Mouse (Mus musculus) frontal cortex, adult 2 months (tissue): ENCODE results near the gene Tesk2. TPM values are rescaled to one million over a fixed set of nuclear protein-coding genes. Genes with fewer than 3 reads are reported as not detected.

ENCODE experiments used
- DNase-seq, 2 experiments: peaks; one replicate each; pipeline ENCODE4 v3.0.0; 2022; ENCODE audit warnings: low spot score in 1 of 2; ENCODE audit errors: extremely low spot score in 1 of 2
- polyA plus RNA-seq: library from polyadenylated mRNA; depleted of rRNA; stranded (reverse); fragments of >200 nt; gene quantifications from 2 replicates; pipeline ENCODE4 v1.2.3, GENCODE M21; 2012

The Tesk2 gene
- polyA plus RNA-seq, 1 experiment, result 5.9 TPM

GRCm38 (mm10) chr4:116710154-116710553, 10.6 kb upstream of the Tesk2 start:
- DNase-seq, result no peak

DNA sequence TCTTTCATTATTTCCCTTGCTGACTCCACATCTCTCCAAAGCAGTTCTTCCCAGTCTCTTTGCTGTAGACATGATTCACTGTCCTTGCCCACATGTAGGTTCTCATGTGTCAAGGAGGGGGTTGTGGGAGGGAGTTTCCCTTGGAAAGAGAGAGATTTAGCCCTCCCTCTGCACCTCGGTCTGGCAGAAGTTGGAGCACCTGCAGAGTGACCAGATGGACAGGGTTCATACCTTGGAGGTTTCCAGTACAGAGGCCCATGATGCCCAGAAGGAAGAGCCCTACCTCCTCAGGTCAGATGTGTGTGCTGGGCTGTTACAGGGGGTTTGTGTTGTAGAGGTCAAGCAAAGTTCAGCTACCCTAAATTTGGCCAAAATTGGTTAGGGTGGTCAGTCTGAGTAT, 8.2 kb upstream of the Tesk2 start:
- no peak for DNase-seq

GRCm38 (mm10) chr4:116719396-116719795, 1.4 kb upstream of the Tesk2 start:
- DNase-seq, result peak; percentile 43 to 87

DNA sequence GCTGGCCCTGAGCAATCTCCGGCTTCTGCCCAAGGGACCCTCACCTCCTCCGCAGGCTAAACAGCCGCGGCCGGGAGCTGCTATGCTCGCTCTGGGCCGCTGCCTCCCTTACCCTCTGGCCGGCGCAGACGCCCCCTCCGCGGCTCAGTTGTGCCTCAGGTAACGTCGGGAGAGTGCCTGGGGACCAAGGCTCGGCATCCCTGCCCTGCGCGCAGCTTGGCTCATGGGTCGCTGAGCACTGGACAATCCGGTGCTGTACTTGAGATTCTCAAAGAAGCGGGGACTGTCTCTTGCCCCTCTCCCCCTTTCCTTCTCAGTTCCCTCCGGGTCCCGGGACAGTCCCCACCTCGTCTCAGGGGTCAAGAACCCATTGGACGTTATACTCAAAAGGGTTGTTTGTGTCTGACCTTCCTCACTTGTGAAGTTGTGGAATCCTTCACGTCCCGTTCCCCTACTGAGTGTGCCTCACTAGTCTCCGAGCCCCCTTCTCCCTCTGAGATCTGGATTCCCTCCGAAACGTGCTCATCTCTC, 415 bp downstream of the Tesk2 start:
- no peak for DNase-seq

- DNase-seq, result no peak
Observed at GRCm38 (mm10) chr4:116722230-116722629, 1.5 kb downstream of the Tesk2 start.

GRCm38 (mm10) chr4:116725444-116725843, 4.7 kb downstream of the Tesk2 start:
- DNase-seq, result no peak

DNA sequence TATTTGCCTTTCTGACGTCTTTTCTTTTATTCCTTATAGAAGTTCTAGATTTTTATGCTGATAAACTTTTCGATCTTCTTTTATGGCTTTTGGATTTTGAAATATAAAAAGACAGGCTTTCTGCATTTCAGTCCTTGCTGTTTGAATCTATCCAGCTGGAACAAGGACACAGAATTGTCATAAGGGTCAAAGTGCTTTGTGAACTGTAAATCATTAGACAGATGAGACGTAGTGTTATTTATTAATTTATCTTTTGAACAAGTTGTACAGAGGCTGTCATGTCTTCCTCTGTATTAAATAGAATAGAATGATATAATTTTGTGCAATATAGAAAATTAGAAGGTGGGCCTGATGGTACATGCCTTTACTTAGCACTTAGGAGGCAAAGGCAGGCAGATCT, 6.7 kb downstream of the Tesk2 start:
- DNase-seq, result no peak

DNA sequence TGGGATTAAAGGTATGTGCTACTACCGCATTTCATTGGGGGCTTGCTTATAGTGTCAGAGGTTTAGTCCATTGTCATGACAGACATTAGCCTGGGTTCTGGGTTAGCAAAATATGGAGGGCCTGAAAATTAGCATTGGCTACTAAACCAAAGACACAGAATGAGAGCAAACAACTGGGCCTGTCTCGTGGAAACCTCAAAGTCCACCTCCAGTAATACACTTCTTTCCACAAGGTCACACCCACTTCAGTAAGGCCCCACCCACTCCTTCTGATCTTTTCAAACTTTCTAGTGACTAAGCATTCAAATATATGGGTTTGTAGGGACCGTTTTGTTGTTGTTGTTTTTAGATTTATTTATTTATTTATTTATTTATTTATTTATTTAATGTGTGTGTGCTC, 8.8 kb downstream of the Tesk2 start:
- DNase-seq, result no peak

DNA sequence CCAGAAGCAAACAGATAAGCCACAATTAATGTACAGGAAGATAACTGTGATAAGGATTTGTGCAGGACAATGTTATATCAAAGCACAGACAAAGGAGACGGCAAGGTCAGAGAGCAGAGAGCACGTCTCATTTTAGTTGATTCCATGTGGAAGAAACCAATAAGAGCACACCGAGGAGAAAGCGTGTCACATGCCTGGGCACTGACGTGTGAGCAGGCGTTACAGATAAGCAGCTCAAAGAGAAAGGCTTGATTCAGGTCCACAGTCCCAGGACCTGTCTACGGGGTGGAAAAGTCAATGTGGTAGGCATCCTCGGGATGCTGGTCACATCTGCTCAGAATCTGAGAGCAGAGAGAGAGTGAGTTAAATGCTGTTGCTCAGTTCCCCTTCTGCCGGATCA, 10.3 kb downstream of the Tesk2 start:
- no peak for DNase-seq

- no peak for DNase-seq
Observed at GRCm38 (mm10) chr4:116732355-116732754, 11.6 kb downstream of the Tesk2 start.

- DNase-seq, result no peak
Observed at GRCm38 (mm10) chr4:116734996-116735395, 14.2 kb downstream of the Tesk2 start.

- no peak for DNase-seq
Observed at GRCm38 (mm10) chr4:116738972-116739751, 18.4 kb downstream of the Tesk2 start.

DNA sequence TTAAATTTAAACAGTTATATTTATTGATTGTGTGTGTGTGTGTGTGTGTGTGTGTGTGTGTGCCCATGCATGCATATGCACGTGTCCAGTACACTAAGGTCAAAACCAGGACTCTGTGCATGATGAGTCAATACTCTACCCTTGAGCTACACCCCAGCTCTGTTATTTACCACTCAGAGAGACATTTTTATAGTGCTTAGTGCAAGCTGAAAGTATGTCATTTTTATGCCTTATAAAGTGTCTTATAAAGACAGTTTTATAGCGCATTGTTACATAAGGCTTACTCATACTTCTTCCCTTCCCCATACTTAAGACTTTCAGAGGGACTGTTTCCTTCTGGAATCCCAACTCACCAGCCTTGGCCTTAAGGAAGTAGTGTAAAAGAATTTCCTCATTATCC, 29.0 kb downstream of the Tesk2 start:
- DNase-seq, result peak in 1 of 2 experiments; percentile 7

DNA sequence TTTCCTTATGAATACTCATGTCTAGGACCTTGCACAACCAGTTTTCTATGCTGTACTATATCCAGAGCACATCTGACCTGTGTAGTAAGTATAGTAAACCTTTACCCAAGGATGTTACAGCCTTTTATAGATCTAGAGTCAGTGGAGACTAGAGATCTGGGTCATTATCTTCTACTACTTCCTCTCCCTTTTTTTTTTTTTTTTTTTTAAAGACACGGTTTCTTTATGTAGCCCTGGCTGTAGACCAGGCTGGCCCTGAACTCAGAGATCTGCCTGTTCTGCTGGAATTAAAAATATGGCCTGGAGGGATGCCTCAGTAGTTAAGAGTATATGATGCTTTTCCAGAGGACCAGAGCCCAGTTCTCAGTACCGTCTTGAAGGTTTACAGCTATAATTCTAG, 41.2 kb downstream of the Tesk2 start:
- no peak for DNase-seq

- DNase-seq, result no peak
Observed at GRCm38 (mm10) chr4:116764001-116764400, 43.3 kb downstream of the Tesk2 start.

DNA sequence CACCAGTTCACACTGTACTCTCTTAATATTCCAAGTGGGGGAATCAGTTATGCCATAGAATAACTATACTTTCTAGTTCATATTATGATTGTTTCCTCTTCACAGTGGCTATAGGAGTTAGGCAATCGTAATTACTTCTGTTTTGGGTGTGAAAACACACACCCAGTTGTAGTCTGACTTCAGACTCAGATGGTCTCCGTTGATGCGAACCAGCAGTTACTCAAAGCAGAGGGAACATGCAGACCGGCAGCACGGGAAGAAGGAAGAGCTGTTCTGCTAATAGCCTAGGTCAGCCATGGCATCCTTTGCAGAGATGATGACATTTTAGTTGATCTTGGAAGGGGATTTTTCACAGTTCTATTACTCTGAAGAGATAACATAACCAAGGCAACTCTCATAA, 47.8 kb downstream of the Tesk2 start:
- DNase-seq, result no peak

GRCm38 (mm10) chr4:116769060-116769459, 48.3 kb downstream of the Tesk2 start:
- DNase-seq, result no peak

- DNase-seq, result no peak
Observed at GRCm38 (mm10) chr4:116776391-116776790, 55.6 kb downstream of the Tesk2 start.

GRCm38 (mm10) chr4:116777079-116777478, 56.3 kb downstream of the Tesk2 start:
- DNase-seq, result no peak

DNA sequence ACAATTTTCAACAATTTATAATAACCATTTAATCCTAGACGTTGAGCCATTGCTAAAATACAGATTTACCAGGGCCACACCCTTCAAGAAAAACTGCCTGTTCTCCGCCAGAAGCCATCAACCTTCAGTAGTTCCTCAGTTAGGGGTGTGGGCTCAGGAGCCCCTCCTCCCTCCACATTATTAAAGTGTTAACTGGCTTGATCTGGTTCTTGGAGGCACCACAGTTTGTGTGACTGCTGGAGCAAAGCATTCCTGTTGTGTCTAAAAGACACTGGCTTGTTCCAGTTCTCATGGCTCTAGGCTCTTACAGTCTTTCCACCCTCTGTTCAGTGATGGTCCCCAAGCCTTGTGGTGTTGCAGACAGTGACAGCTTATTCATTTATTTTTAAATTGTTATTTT, 59.8 kb downstream of the Tesk2 start:
- no peak for DNase-seq

- DNase-seq, result no peak
Observed at GRCm38 (mm10) chr4:116781366-116781765, 60.6 kb downstream of the Tesk2 start.

DNA sequence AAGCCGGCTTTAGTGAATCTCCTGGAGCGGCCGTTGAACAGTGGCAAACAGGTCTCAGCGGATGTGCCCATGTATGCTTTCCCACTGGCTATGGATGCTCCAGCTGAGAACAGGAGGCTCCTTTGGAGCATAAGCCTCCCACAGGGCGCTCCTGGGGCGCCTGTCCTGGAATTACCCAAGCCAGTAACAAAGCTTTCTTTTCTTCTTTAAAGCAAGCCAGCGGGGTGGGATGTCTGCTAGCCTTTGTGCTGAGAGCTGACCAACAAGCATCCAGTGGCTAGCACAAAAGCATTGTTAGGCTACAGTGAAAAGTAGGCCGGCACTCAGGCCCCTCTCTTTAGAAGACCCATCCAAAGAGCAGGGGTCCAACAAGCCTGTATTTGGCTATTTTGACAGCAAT, 61.4 kb downstream of the Tesk2 start:
- DNase-seq, result peak in 1 of 2 experiments; percentile 27
